Mouse (Mus musculus): ENCODE results near the gene Ftl1-ps1.

The Ftl1-ps1 gene

GRCm38 (mm10) chr13:74399298-74399839 lies at the start of gene Ftl1-ps1:
Ftl1-ps1 (plus strand) TSS chr13:74399694.
- peak; percentile 9 to 13 for DNase-seq

GRCm38 (mm10) chr13:74350435-74350906 lies 49.0 kb upstream of the Ftl1-ps1 start:
- no peak for DNase-seq

GRCm38 (mm10) chr13:74356491-74356890 lies 43.0 kb upstream of the Ftl1-ps1 start:
- DNase-seq, result no peak

- DNase-seq, result no peak
These were observed 37.3 kb upstream of the Ftl1-ps1 start for GRCm38 (mm10) chr13:74362218-74362617.

GRCm38 (mm10) chr13:74363176-74363858 lies 36.2 kb upstream of the Ftl1-ps1 start:
- peak; percentile 25 to 39 for DNase-seq

- peak; percentile 46 to 59 for DNase-seq
These were observed 35.6 kb upstream of the Ftl1-ps1 start, which contains the start of gene Lrrc14b for GRCm38 (mm10) chr13:74363859-74364235. Lrrc14b (minus strand) TSS chr13:74364005.

- no peak for DNase-seq
These were observed 17.8 kb upstream of the Ftl1-ps1 start for GRCm38 (mm10) chr13:74381533-74382276.

- no peak for DNase-seq
These were observed 17.2 kb upstream of the Ftl1-ps1 start for GRCm38 (mm10) chr13:74382289-74382688.

GRCm38 (mm10) chr13:74389730-74390129 lies 9.8 kb upstream of the Ftl1-ps1 start:
- DNase-seq, result no peak

GRCm38 (mm10) chr13:74390371-74390990 lies 9.0 kb upstream of the Ftl1-ps1 start, which contains the start of gene Zfp72:
Zfp72 (minus strand) TSS chr13:74390836.
- peak; percentile 74 to 81 for DNase-seq

GRCm38 (mm10) chr13:74391156-74391555 lies 8.3 kb upstream of the Ftl1-ps1 start:
- DNase-seq, result no peak

- DNase-seq, result no peak
These were observed 40.4 kb downstream of the Ftl1-ps1 start for GRCm38 (mm10) chr13:74439895-74440294.
